Comparison of ENCODE assay signal across 24 mouse cellular contexts in the genomic region with DNA sequence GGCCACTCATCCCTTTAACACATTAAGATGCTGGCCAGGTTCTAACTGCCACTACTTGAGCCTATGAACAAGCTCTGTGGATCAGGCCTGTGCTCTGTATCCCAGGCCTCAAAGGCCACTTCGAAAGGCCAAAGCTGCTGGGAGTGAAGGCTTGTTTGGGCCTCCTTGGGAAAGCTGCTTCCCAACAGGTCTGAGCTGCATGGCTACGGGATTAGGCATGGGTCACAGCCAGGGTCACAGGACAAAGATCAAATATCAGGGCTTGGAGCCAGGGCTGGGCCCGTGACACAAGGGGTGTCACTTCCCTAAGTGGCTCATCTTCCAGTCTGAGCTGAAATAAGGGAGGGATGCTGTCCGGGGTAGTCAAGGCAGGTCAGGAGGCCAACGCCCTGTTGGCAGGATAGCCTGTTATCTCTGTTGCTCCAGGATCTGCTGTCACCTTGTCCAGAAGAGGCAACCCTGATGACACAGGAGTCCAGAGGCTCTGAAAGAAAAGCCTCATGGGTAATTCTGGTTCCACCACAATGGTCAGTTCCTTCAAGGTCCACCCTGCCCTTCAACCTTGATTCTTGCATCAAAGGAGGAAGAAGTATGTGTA.
A peak's percentile ranks its signal among the peaks of the same experiment; 100 is the strongest.
DNase-seq lines count a peak whose midpoint lies in the region; ATAC-seq and TF ChIP-seq lines count a peak whose summit lies in the region.
"Had no signal": no experiment of that assay in that cellular context is flagged by ENCODE, and none has a peak within 500 bp of the region (broad histone marks: within the 10 kb centered on the region; RNA-seq: fewer than 3 reads in every experiment).

No protein-coding gene starts in this region.

- H3K9ac ChIP-seq in kidney, embryonic 14.5 days (ENCODE audit: low read depth, low read length) = no peak overlapping the region
- no peak overlapping the region for H3K9ac ChIP-seq in liver, embryonic 14.5 days (replicated peaks)
- no peak overlapping the region for H3K9ac ChIP-seq in forebrain, postnatal 0 days
- H3K9ac ChIP-seq: forebrain, embryonic 15.5 days; heart, embryonic 15.5 days; midbrain, embryonic 12.5 days had no signal

- H3K4me1 ChIP-seq in kidney, adult 2 months (ENCODE audit: control insufficient read depth, insufficient read depth, low read length) = no peaks in the 10 kb centered on the region
- H3K4me1 ChIP-seq in kidney, embryonic 14.5 days (ENCODE audit: control insufficient read depth, insufficient read depth, low read length) = no peaks in the 10 kb centered on the region
- H3K4me1 ChIP-seq in liver, embryonic 14.5 days (replicated peaks; ENCODE audit: control insufficient read depth in 2 of 2, insufficient read depth in 2 of 2, low read length in 1 of 2) = no peaks in the 10 kb centered on the region
- H3K4me1 ChIP-seq in forebrain, postnatal 0 days (ENCODE audit: insufficient read depth) = no peaks in the 10 kb centered on the region
- H3K4me1 ChIP-seq: forebrain, embryonic 15.5 days; heart, embryonic 15.5 days had no signal

- no peak for ATAC-seq in kidney, embryonic 14.5 days (ENCODE audit: low FRiP score, low TSS enrichment)
- 0 out of 2 replicates have a peak, but pooled peaks have one; percentile 43 for ATAC-seq in liver, embryonic 14.5 days (ENCODE audit: insufficient read depth)
- no peak for ATAC-seq in forebrain, postnatal 0 days
- ATAC-seq: forebrain, embryonic 15.5 days; hindbrain, postnatal 0 days; intestine, embryonic 16.5 days; Patski had no signal

- peak; percentile 4 for DNase-seq in kidney, adult 2 months
- peak; percentile 77 for DNase-seq in embryo, embryonic 10 days (ENCODE audit: low spot score)
- peak; percentile 32 for DNase-seq in embryo, embryonic 11 days
- DNase-seq in liver, embryonic 14.5 days (ENCODE audit: low read depth in 3 of 3, low spot score in 3 of 3) = no peak
- DNase-seq in forebrain, postnatal 0 days = no peak
- no peak for DNase-seq in layer of hippocampus, adult 8-10 months (ENCODE audit: low spot score in 2 of 2)
- DNase-seq: B cell, adult 2 months; cerebellum, adult 11 months; cerebellum, postnatal 14 days; gastrocnemius, postnatal 14 days; heart, adult 2 months; heart, postnatal 36 days; lung, adult 18-20 months; lung, postnatal 10 days; right cerebral cortex, postnatal 14 days had no signal

- H3K27ac ChIP-seq in kidney, adult 2 months (ENCODE audit: insufficient read depth, low read depth, low read length) = no peak overlapping the region
- H3K27ac ChIP-seq in kidney, embryonic 14.5 days (ENCODE audit: low read depth, low read length) = no peak overlapping the region
- no peak overlapping the region for H3K27ac ChIP-seq in liver, embryonic 14.5 days
- no peak overlapping the region for H3K27ac ChIP-seq in forebrain, postnatal 0 days (ENCODE audit: low read depth, low read length)
- H3K27ac ChIP-seq: forebrain, embryonic 15.5 days; heart, adult 2 months; heart, embryonic 15.5 days; hindbrain, postnatal 0 days; kidney, postnatal 0 days; midbrain, embryonic 12.5 days had no signal

- H3K9me3 ChIP-seq in kidney, embryonic 14.5 days (ENCODE audit: control insufficient read depth, low read length) = no peaks in the 10 kb centered on the region
- H3K9me3 ChIP-seq in liver, embryonic 14.5 days (ENCODE audit: control insufficient read depth, low read length) = no peaks in the 10 kb centered on the region
- H3K9me3 ChIP-seq in forebrain, postnatal 0 days (ENCODE audit: low read length) = no peaks in the 10 kb centered on the region
- H3K9me3 ChIP-seq: forebrain, embryonic 15.5 days; heart, embryonic 15.5 days; midbrain, embryonic 12.5 days had no signal

- no peaks in the 10 kb centered on the region for H3K27me3 ChIP-seq in kidney, adult 2 months (replicated peaks; ENCODE audit: control insufficient read depth, insufficient read depth, low read length)
- no peaks in the 10 kb centered on the region for H3K27me3 ChIP-seq in kidney, embryonic 14.5 days (ENCODE audit: control insufficient read depth, insufficient read depth, low read length)
- no peaks in the 10 kb centered on the region for H3K27me3 ChIP-seq in liver, embryonic 14.5 days (ENCODE audit: control insufficient read depth, insufficient read depth, low read length)
- H3K27me3 ChIP-seq in forebrain, postnatal 0 days (ENCODE audit: insufficient read depth, low read length) = peaks cover 33% of the 10 kb centered on the region
- H3K27me3 ChIP-seq: heart, embryonic 15.5 days; Patski had no signal

- no peak for TF ChIP-seq EP300 in liver, embryonic 14.5 days (IDR thresholded peaks at IDR 0.05; ENCODE audit: low read depth)

- H3K4me3 ChIP-seq in kidney, adult 2 months (ENCODE audit: insufficient read depth, low read depth, low read length) = no peak overlapping the region
- no peak overlapping the region for H3K4me3 ChIP-seq in kidney, embryonic 14.5 days (ENCODE audit: low read length)
- no peak overlapping the region for H3K4me3 ChIP-seq in liver, embryonic 14.5 days (ENCODE audit: insufficient read depth in 1 of 2, low read depth in 2 of 2, low read length in 2 of 2)
- H3K4me3 ChIP-seq in forebrain, postnatal 0 days (ENCODE audit: low read depth, low read length) = no peak overlapping the region
- H3K4me3 ChIP-seq: forebrain, embryonic 15.5 days; heart, adult 2 months; heart, embryonic 15.5 days; midbrain, embryonic 12.5 days had no signal

- H3K36me3 ChIP-seq in kidney, adult 2 months (ENCODE audit: control insufficient read depth, insufficient read depth, low read length) = no peaks in the 10 kb centered on the region
- no peaks in the 10 kb centered on the region for H3K36me3 ChIP-seq in kidney, embryonic 14.5 days (ENCODE audit: control insufficient read depth, insufficient read depth, low read length)
- H3K36me3 ChIP-seq in liver, embryonic 14.5 days (replicated peaks; ENCODE audit: control insufficient read depth, insufficient read depth, low read depth) = no peaks in the 10 kb centered on the region
- no peaks in the 10 kb centered on the region for H3K36me3 ChIP-seq in forebrain, postnatal 0 days (ENCODE audit: insufficient read depth)
- H3K36me3 ChIP-seq: forebrain, embryonic 15.5 days; G1E; heart, embryonic 15.5 days; midbrain, embryonic 12.5 days had no signal

- no peak for TF ChIP-seq CTCF in kidney, adult 2 months (conservative IDR thresholded peaks at IDR 0.05; ENCODE audit: insufficient read depth, insufficient read length, low read depth, low read length)
- TF ChIP-seq CTCF in liver, embryonic 14.5 days (IDR thresholded peaks at IDR 0.05; ENCODE audit: low read depth) = no peak
- TF ChIP-seq CTCF in forebrain, postnatal 0 days (IDR thresholded peaks at IDR 0.05; ENCODE audit: low read depth) = no peak

- H3K4me2 ChIP-seq in kidney, embryonic 14.5 days (replicated peaks; ENCODE audit: low read depth, low read length) = no peak overlapping the region
- H3K4me2 ChIP-seq in liver, embryonic 14.5 days (ENCODE audit: low read depth) = no peak overlapping the region
- H3K4me2 ChIP-seq in forebrain, postnatal 0 days (ENCODE audit: low read depth) = no peak overlapping the region
- H3K4me2 ChIP-seq: forebrain, embryonic 15.5 days; heart, embryonic 15.5 days; midbrain, embryonic 12.5 days had no signal

- TF ChIP-seq POLR2A in kidney, adult 2 months (IDR thresholded peaks at IDR 0.05; ENCODE audit: low read depth, low read length) = no peak

- 39% methylated on average over 5 of the region's 5 CpGs for WGBS in kidney, adult 2 months
- 17% methylated on average over 5 of the region's 5 CpGs for WGBS in kidney, embryonic 14.5 days
- 39% methylated on average over 5 of the region's 5 CpGs for WGBS in liver, embryonic 14.5 days (ENCODE audit: insufficient replicate concordance)
- whole genome bisulfite sequencing in forebrain, postnatal 0 days = 38% methylated on average over 5 of the region's 5 CpGs

Comparison
In these comparisons a context has a peak if more than half of its experiments do, and no peak if none do; other contexts are left out.
1. DNase-seq: peak in kidney, adult 2 months (single experiment), embryo, embryonic 10 days (single experiment) and embryo, embryonic 11 days (single experiment); none in liver, embryonic 14.5 days (0 of 3), forebrain, postnatal 0 days (single experiment) and layer of hippocampus, adult 8-10 months (0 of 2).